Mouse (Mus musculus): Measurements from ENCODE around the gene Gm37240. TPM values are rescaled to one million over a fixed set of nuclear protein-coding genes. Genes with fewer than 3 reads are reported as not detected.

Gm37240 gene
- total RNA-seq, 4 experiments from 2014 or later = 29.7 to 37.8 (median 36.6) TPM

- no peak for DNase-seq (ENCODE audit: low spot score in 2 of 2)
Observed at GRCm38 (mm10) chr3:85683618-85684017, 203.7 kb downstream of the Gm37240 start.

GRCm38 (mm10) chr3:85681136-85681535, 206.2 kb downstream of the Gm37240 start:
- DNase-seq (ENCODE audit: low spot score in 2 of 2) = no peak

GRCm38 (mm10) chr3:85679960-85680359, 207.4 kb downstream of the Gm37240 start:
- DNase-seq (ENCODE audit: low spot score in 2 of 2) = no peak

DNA sequence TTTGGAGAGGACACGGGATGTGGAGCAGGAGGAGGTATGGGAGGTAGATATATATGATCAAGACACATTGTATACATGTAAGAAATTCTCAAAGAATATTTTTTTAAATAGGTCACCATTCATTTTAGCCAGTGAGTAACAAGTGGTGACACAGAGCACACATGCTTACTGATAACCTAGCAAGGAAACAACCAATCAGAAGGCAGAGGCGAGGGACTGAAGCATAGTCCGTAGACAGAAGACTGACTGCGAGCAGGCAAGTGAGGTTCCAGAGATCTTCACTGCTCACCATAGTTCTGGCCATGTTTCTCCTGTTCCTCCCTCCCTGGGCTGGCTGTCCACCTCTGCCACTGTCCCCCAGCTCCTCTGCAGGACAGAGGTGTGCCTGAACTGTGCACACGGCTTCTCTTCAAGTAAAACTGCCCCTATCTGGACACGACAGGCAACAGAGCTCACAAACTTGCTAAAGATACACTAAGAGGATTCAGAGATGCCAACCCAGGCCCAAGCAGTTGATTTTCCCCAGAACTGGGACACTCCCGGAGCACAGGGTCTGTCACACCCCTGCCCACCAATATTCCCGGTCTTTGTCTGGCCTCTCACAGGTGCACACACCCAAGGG, 207.9 kb downstream of the Gm37240 start:
- no peak for DNase-seq (ENCODE audit: low spot score in 2 of 2)

DNA sequence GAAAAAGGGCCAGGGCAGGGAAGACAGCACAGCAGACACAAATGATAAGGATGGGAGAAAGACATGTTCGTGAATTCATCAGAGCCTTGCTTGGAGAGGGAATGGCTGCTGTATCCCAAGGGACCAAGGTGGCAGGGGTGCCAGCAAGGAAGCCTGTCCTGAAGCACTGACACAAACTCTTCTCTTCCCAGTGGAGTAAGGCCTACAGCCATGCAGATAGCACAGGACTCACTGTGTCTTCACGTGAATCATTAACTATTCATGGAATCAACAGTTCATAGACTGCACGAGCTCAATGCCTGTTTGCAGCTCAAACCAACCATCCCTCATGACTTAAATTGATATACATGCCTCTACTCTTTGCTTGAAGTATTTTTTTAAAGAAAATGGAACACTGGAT, 209.4 kb downstream of the Gm37240 start:
- no peak for DNase-seq (ENCODE audit: low spot score in 2 of 2)

DNA sequence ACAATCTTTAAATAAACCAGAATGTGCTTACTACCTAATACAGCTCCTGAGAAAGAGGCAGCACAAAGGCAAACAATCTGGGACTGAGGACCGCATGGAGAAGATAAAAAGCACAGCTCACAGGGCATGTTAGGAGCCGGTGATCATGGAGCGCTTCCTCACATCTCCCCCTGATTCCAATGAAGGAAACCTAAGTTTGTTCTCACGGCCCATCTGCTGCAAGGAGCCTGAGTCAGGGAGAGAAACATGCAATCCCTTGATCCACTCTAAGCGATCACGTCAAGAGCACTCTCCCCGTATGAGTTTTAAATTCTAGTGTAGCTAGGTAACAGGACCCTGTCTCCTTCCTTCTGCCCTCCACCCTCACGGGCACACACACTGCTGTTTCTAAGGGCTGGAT, 210.2 kb downstream of the Gm37240 start:
- no peak for DNase-seq (ENCODE audit: low spot score in 2 of 2)

DNA sequence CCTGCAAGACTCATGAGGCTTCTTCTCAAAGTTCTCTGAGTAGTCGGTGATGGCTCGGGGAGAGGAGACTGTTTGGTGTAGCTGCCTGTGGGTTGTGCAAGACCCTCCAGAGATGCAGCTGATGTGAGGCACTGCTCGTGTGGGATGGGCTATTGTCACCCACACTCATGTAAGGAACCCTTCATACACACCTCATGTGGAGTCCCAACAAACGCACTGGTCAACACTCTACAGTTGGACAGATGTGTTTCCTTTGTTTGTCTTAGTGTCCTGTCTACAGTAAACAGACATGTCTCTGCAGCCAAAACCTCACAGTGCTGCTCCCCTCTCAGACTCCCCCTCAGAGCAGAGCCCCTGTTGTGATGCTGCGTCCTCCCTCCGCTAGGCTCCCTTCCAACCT, 217.5 kb downstream of the Gm37240 start:
- no peak for DNase-seq (ENCODE audit: low spot score in 2 of 2)

DNA sequence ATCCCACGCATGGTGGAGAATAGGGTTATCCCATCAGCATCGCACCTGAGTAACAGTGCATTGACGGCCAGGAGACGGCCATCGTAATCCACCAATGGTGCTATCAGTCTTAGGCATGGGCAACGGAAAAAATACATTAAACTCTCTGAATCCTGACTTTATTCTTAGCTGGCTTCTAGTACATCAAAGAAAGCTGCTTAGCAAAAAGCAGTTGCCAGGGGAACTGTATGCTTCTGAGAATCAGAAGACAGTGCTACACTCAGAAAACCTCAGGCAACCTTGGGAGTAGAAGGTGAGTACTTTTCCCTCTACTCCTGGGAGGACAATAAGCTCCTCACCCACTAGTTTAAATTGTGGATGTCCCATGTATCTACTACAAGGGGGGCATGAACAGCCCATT, 219.6 kb downstream of the Gm37240 start:
- no peak for DNase-seq (ENCODE audit: low spot score in 2 of 2)

DNA sequence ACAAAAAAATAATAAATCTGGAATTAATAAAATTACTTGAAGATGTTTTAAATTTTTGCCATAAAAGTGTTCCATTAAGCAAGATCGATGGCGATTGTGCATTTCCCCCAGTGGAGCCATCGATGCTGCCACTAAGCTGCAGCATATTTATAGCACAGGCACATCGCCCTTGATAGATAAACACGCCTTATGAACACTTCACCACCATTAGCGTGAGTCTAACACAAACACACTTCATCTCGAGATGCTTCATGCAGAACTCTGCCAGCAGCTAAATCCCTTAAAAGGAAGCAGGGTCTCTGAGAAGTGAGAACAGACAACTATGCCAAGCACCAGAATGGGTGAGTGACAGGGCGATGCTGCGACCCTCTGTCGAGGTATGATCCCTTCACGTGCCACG, 220.6 kb downstream of the Gm37240 start:
- DNase-seq (ENCODE audit: low spot score in 2 of 2) = no peak

DNA sequence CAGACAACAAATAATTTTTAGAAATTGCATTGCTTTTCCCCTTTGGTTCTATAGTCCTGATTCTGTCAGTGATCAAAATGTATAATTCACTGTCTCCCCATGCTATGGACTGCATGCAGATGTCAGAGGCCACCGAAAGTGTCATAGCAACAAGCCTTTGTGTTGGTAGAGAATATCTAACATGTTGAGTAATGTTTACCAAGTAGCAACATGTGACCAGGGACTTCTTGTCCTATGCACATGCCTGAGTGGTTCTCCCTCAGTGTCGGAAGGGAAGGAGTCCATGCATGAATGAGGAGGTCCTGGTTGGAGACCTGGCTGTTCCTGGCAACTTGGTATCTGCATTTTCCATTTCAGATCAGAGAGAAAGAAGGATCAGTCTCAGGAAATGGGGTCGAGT, 221.2 kb downstream of the Gm37240 start:
- no peak for DNase-seq (ENCODE audit: low spot score in 2 of 2)

- DNase-seq (ENCODE audit: low spot score in 2 of 2) = no peak
Observed at GRCm38 (mm10) chr3:85664591-85665171, 222.6 kb downstream of the Gm37240 start.

- no peak for DNase-seq (ENCODE audit: low spot score in 2 of 2)
Observed at GRCm38 (mm10) chr3:85663826-85664225, 223.5 kb downstream of the Gm37240 start.

- no peak for DNase-seq (ENCODE audit: low spot score in 2 of 2)
Observed at GRCm38 (mm10) chr3:85661926-85662813, 225.1 kb downstream of the Gm37240 start.

GRCm38 (mm10) chr3:85659681-85660080, 227.6 kb downstream of the Gm37240 start:
- no peak for DNase-seq (ENCODE audit: low spot score in 2 of 2)

- DNase-seq (ENCODE audit: low spot score in 2 of 2) = no peak
Observed at GRCm38 (mm10) chr3:85655538-85655937, 231.8 kb downstream of the Gm37240 start.

- no peak for DNase-seq (ENCODE audit: low spot score in 2 of 2)
Observed at GRCm38 (mm10) chr3:85652727-85653665, 234.3 kb downstream of the Gm37240 start.

DNA sequence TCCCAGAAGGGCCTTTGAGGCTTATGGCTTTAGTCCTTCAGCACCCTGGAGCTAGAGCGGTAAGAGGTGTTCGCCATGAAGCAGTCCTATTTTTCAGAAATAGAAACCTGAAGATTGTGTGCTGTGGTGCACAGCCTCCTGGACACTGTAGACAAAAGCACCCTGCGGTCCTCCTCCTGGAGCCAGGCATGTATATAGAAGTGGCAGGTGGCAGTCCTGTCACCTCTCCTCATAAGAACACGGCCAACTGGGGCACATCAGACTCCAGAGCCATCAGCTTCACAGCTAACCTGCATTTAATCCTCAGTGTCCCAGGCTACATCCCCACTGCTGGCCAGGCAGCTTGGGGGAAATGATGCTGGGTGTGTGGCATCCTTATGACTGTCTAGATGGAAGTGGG, 238.1 kb downstream of the Gm37240 start:
- DNase-seq (ENCODE audit: low spot score in 2 of 2) = no peak

GRCm38 (mm10) chr3:85645517-85646004, 241.8 kb downstream of the Gm37240 start:
- no peak for DNase-seq (ENCODE audit: low spot score in 2 of 2)

GRCm38 (mm10) chr3:85644814-85645213, 242.5 kb downstream of the Gm37240 start:
- no peak for DNase-seq (ENCODE audit: low spot score in 2 of 2)

- DNase-seq (ENCODE audit: low spot score in 2 of 2) = no peak
Observed at GRCm38 (mm10) chr3:85641751-85642150, 245.6 kb downstream of the Gm37240 start.
